Mouse (Mus musculus): ENCODE measurements around the gene Slc22a12. TPM values are rescaled to one million over a fixed set of nuclear protein-coding genes. Genes with fewer than 3 reads are reported as not detected.
A peak's percentile ranks its signal among the peaks of the same experiment; 100 is the strongest.

Gene Slc22a12
- total and polyA plus RNA-seq, 3 experiments, result not detected

- TF ChIP-seq MEF2A (IDR thresholded peaks at IDR 0.05; ENCODE audit: extremely low read depth, insufficient replicate concordance, low read depth, low read length, poor library complexity, severe bottlenecking) (no peak), POLR2AphosphoS2 (IDR thresholded peaks at IDR 0.05; ENCODE audit: low read length) (no peak), UBTF (IDR thresholded peaks at IDR 0.05; ENCODE audit: borderline replicate concordance, insufficient read depth, low read depth, low read length) (no peak)
Measured at GRCm38 (mm10) chr19:6552302-6553028, 9.6 kb upstream of the Slc22a12 start (continued).

- Histone ChIP-seq H3K9ac (ENCODE audit: control insufficient read depth, low read depth, low read length, poor library complexity, severe bottlenecking) (no peak overlapping the region), H3K4me3 (ENCODE audit: control insufficient read depth in 1 of 2, insufficient read depth in 1 of 2, low read depth in 2 of 2, low read length in 2 of 2) (no peak overlapping the region), H3K4me1 (ENCODE audit: control insufficient read depth in 1 of 2, insufficient read depth in 2 of 2, low read length in 2 of 2) (peaks cover 0 to 9% of the 10 kb centered on the region in 2 experiments; a peak in 1 of 4 replicates), H3K27ac (ENCODE audit: control insufficient read depth, low read depth, low read length) (no peak overlapping the region), H3K36me3 (ENCODE audit: control insufficient read depth in 1 of 2, insufficient read depth in 2 of 2, low read length in 2 of 2) (no peaks in the 10 kb centered on the region), H3K27me3 (ENCODE audit: control insufficient read depth in 1 of 2, insufficient read depth in 2 of 2, low read length in 2 of 2) (no peaks in the 10 kb centered on the region; a peak in 1 of 4 replicates), H3K9me3 (replicated peaks; ENCODE audit: insufficient read depth, low read length) (no peaks in the 10 kb centered on the region), H3K79me2 (ENCODE audit: control insufficient read depth, insufficient read depth, low read length, poor library complexity) (no peaks in the 10 kb centered on the region)
- no peak for DNase-seq (ENCODE audit: low read depth, low spot score)
- TF ChIP-seq POLR2AphosphoS5 (IDR thresholded peaks at IDR 0.05; ENCODE audit: borderline replicate concordance, low read depth, low read length) (no peak), USF1 (IDR thresholded peaks at IDR 0.05; ENCODE audit: low read depth, low read length) (peak; percentile 34; the same call in 1 of the 2 replicates)
Measured at GRCm38 (mm10) chr19:6551215-6551614, 8.4 kb upstream of the Slc22a12 start.

- no peaks in the 10 kb centered on the region; a peak in 1 of 4 replicates for H3K27me3 ChIP-seq (ENCODE audit: control insufficient read depth in 1 of 2, insufficient read depth in 2 of 2, low read length in 2 of 2)
- H3K36me3 ChIP-seq (ENCODE audit: control insufficient read depth in 1 of 2, insufficient read depth in 2 of 2, low read length in 2 of 2), result no peaks in the 10 kb centered on the region
- H3K4me1 ChIP-seq (ENCODE audit: control insufficient read depth in 1 of 2, insufficient read depth in 2 of 2, low read length in 2 of 2), result peaks cover 0 to 12% of the 10 kb centered on the region in 2 experiments; a peak in 1 of 4 replicates
- H3K9me3 ChIP-seq (replicated peaks; ENCODE audit: insufficient read depth, low read length), result no peaks in the 10 kb centered on the region
- no peak overlapping the region for H3K4me3 ChIP-seq (ENCODE audit: control insufficient read depth in 1 of 2, insufficient read depth in 1 of 2, low read depth in 2 of 2, low read length in 2 of 2)
- H3K27ac ChIP-seq (ENCODE audit: control insufficient read depth, low read depth, low read length), result no peak overlapping the region
- H3K79me2 ChIP-seq (ENCODE audit: control insufficient read depth, insufficient read depth, low read length, poor library complexity), result no peaks in the 10 kb centered on the region
- no peak overlapping the region for H3K9ac ChIP-seq (ENCODE audit: control insufficient read depth, low read depth, low read length, poor library complexity, severe bottlenecking)
- TF ChIP-seq NRF1 (IDR thresholded peaks at IDR 0.05; ENCODE audit: insufficient read depth, low read depth, low read length, poor library complexity, severe bottlenecking), result no peak
- TF ChIP-seq POLR2A (IDR thresholded peaks at IDR 0.05; ENCODE audit: control insufficient read depth in 1 of 2, insufficient read depth in 1 of 2, low read depth in 1 of 2, low read length in 2 of 2, poor library complexity in 1 of 2), result no peak
- no peak for DNase-seq (ENCODE audit: low read depth, low spot score)
Measured at GRCm38 (mm10) chr19:6549566-6549965, 6.7 kb upstream of the Slc22a12 start.
